Mouse (Mus musculus): ENCODE measurements around the gene Exo5.
A peak's percentile ranks its signal among the peaks of the same experiment; 100 is the strongest.

Gene Exo5

DNA sequence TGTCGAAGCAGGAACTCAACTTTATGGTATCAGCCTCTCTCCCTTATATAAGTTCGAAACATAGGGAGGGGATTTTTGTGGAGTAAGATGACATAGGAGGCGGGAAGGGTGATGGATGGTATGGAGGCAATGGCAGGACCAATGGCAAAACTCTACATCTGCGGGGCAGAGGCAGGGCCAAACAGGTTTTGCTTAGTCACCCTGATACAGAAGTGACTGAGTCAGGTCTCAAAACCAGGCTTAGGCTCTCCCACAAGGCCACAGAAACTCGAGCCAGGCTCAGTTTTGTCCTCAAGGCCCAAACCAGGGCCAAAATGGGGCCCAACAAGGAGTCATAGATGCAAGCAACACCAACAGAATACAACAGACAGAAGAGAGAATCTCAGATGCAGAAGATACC, 19.2 kb downstream of the Exo5 start:
- DNase-seq (ENCODE audit: low spot score): no peak

DNA sequence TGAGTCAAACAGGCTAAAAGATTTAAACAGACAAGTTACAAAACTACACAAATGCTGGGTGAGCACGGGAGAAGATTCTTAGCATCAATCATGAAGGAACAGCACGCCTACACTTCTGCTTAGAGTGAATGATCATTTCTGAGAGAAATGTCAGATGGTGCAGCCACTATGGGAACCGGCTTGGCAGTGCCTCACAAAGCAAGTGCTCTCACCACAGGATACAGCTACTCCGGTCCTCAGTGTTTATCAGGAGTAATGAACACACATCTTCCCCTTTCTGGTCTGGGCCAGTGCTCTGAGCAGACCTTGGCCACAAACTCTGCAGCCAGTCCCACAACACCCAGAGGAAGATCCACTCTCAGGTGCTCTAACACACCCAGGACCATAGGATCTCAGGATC, 20.3 kb downstream of the Exo5 start:
- no peak for DNase-seq (ENCODE audit: low spot score)

DNA sequence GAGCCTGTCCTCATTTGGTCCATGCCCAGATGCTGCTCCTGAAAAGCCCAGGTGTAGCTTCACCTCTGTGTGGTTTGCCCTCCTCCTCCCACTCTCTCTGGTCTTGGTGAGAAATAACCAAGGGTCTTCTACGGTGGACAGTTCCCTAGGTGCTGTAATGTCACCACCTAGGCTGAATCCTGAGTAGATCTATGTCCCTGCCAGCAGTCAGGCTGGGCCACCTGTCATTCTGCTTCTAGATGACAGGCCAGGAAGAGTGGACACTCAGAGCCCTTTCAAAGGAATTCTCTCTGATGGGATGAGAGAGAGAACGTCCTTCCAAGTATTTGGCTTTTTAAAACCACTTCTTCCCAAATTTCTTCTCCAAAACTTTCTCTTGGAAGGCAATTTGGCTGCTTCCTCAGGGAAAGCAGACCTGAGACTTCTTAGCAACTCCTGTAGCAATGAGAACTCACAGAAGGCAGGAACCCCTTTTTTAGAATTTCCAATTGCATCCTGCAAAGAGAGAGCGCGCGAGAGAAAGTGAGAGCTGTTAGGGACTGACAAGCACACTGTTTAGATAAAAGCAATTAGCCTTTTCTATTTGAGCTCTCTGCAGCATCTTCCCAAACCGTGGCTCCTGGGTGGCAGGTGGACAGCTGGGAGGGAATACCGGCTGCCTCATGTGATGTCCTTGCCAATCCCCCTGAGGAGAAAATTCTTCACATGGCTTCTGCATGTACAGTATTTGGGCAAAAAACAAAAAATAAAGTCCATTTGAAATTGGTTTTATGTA, 28.8 kb downstream of the Exo5 start:
- DNase-seq (ENCODE audit: low spot score): no peak

DNA sequence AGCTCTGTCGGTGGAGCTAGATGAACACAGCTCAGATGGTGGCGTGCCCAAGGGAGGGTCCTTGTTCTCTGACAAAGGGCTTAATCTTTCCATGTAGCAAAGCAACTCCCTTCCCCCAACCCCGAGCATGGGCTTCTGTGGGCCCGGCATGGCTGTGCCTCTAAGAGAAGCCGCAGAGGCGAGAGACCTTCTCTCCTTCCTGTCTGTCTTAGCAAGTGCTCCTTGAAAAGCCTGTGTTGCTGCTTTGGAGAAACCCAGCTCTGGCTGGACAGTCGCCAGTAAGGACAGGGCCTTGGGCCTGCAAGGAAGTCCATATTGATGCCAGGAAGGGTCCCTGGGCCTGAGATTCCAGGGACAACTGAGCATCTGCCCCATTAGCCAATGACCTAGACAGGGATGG, 29.6 kb downstream of the Exo5 start:
- DNase-seq (ENCODE audit: low spot score): peak; percentile 29

DNA sequence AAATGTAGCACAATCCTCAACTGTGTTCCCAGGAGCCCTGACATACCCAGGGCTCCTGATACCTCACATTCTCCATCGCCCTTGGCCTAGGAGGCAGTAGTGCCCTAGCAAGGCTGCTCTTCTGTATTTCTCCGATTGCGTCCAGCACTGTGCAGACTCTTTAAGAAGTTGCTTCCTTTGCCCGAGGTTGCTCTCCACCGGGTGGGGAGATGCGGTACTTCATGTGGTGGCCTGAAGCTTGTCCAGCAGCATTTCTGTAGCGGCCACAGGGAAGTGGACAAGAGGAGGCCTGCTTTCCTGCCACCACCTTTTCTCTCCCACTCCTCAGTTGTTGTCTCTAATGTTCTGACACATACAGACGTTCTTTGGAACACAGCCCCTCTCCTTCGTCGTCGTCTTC, 30.2 kb downstream of the Exo5 start:
- DNase-seq (ENCODE audit: low spot score): no peak

DNA sequence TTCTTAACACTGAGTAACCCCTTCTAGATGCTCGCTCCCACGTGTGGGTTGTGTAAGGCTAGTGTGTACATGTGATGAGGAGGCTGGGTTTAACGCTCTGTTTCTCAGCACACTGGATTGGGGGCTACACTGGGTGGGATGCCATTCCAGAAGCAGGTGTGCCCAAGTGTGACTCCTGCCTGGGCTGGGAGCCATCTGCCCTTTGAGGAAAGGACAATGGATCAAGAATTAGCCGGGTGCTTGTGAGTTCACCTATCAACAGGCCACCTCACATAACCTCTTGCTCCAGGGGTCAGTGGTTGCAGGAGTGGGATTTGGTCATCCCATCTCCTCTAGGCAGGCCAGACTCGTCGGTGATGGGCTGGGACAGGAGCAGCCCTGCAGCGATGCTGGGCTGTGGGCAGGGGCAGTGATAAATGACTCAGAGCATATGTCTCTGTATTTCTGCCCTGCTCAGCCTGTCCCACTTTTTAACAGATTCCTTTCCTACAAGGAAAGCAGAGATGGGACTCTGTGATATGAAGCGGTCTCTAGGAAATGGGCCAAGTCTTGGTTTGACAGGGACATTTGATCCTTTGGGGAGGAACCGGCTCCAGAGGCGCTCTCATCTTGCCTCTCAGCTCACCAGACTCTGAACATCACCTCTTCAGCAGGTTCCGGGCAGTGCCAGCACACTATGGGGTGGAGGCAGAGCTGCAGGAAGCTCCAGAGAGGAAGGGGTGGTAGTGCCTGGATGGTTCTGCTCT, 31.0 kb downstream of the Exo5 start:
- no peak for DNase-seq (ENCODE audit: low spot score)

DNA sequence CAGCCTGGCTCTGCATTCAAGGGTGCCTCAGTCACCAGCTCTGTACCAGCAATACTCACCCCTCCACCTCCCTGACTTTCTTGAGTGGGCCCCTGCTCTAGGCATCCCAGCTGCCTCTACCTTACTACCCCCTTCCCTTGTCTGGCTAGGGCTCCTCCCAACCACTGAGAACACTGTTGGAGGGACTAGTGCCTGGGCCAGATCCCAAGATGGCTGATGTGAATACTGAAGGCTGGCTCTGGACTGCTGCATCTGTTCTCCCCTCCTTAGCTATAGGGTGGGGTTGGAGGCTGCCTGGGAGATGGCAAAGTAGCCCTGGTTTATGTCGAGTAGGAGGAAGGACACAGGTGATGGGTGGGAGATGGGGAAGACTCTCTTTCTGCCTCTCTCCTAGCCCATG, 32.3 kb downstream of the Exo5 start:
- no peak for DNase-seq (ENCODE audit: low spot score)

DNA sequence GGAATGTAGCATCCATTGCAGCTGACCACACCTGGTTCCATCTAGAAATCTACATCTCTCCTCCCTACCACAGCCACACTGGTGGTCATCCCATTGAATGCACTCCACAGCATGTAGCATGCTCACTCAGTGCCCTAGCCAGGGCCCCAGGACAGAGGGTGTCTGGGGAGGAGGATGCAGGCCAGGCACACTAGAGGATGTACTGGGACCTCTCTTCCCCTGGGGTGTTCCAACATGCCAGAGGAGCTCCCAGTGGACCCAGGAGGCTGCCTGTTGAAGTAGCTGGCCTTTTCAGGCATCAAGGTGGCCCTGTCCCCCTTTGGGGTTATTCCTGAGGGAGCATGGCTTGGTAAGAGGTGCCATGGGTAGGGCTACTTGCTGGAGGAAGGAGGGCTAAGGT, 32.9 kb downstream of the Exo5 start:
- no peak for DNase-seq (ENCODE audit: low spot score)

DNA sequence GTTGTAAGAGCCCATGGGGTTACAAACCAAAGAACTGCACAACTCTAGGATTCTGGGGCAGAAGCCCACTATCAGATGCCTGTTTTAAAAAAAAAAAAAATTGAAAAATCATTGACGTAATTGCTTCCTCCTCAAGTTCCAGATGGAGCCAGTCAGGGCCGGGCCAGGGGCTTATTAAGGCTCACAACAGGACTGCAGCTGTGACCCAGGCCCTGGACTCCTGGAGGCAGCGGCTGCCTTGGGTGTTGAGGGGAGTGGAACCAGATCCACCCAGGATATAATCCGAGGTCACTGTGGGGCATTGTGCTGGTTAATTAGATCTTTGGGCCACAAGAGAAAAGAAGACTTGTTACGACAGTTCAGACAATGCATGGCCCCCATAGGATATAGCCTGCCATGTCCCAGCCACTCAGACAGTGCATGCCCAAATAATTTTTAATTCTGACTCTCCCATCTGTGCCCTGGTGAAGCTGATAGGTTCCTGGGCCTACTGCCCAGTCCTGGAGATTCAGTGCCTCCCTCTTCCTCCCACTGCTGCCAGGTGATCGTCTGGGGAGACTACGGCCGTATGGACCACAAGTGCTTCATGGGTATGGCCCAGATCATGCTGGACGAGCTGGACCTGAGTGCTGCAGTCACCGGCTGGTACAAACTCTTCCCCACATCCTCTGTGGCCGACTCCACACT, 33.9 kb downstream of the Exo5 start:
- no peak for DNase-seq (ENCODE audit: low spot score)

DNA sequence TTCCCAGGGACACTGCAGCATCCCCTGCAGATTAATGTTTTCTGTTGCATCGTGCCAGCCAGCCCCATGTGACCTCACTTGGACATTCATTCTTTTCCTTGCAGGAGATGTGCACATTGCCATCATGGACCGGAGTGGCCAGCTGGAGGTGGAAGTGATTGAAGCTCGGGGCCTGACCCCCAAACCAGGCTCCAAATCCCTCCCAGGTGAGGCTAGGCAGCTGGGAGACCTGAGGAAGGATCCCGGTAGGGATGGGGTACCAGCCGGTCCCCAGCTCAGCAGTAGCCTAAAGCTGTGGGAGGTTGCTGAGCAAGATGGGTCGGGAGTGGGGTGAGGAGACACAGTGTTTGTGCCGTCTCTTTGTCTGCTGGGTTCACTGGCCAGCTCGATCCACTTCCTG, 35.9 kb downstream of the Exo5 start:
- DNase-seq (ENCODE audit: low spot score): no peak

DNA sequence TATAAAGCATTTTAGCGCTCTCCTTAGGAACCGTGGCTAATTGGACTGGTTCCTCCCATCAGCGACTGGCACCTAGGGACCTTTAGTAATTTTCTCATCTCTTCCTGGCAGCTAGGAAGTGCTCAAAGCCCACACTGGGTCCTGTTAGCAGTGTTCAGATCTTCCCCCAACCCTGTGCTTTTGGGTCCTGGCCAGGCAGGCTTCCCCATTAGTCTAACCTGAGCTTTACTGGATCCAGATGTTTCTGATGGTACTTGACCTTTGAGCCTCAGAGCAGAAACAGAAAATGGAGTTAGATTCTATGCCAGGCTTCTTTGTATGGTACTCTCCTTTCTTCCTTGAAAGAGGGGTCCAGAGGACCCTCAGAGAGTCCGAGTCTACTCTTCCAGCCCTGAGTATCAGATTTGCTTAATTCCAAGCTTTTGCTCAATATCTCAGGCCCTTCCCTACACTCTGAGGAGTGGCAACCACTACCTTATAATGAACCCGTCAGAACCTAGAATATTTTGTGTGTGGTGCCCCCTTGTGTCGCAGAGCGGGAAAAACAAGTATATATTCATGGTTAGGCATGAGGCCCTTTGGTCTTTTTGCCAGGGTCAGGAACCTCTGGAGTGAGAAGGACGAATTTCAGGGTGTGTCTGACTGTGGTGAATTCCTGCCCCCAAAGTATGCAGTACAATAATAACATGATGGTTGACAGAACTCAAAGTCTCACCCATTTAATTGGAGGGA, 37.3 kb downstream of the Exo5 start:
- DNase-seq (ENCODE audit: low spot score): peak; percentile 29

DNA sequence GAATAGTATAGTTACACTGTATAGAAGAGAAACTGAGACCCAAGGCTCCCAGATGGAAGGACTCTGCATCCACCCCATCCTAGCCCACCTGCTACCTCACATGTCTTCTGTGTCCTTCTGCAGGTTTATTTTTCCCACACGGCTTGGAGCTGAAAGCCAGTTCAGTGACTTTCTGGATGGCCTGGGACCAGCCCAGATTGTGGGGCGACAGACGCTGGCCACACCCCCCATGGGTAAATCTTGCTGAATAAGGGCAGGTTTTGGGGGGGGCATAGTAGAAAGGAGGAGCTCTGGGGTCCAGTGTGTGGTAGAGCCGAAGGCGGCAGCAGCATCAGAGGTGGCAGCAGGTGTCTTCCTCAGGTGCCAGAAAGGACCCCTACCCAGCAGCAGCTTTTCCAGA, 38.0 kb downstream of the Exo5 start:
- DNase-seq (ENCODE audit: low spot score): no peak

DNA sequence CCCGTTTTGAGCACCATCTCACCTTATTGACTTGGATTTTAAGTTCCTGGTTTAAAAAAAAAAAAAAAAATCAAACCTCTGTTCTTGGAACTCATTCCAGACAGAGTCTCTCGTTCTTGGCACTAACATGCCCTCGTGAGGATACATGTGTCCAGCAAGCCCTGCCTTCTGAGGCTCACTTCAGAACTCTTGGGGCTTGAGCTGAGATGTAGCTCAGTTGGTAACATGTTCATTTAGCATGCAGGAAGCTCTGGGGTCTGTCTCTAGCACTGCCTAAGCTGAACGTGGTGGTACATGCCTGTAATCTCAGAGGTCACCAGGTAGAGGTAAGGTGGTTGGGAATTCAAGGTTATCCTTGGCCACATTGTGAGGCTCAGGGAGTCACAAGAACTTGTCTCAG, 38.7 kb downstream of the Exo5 start:
- DNase-seq (ENCODE audit: low spot score): no peak

DNA sequence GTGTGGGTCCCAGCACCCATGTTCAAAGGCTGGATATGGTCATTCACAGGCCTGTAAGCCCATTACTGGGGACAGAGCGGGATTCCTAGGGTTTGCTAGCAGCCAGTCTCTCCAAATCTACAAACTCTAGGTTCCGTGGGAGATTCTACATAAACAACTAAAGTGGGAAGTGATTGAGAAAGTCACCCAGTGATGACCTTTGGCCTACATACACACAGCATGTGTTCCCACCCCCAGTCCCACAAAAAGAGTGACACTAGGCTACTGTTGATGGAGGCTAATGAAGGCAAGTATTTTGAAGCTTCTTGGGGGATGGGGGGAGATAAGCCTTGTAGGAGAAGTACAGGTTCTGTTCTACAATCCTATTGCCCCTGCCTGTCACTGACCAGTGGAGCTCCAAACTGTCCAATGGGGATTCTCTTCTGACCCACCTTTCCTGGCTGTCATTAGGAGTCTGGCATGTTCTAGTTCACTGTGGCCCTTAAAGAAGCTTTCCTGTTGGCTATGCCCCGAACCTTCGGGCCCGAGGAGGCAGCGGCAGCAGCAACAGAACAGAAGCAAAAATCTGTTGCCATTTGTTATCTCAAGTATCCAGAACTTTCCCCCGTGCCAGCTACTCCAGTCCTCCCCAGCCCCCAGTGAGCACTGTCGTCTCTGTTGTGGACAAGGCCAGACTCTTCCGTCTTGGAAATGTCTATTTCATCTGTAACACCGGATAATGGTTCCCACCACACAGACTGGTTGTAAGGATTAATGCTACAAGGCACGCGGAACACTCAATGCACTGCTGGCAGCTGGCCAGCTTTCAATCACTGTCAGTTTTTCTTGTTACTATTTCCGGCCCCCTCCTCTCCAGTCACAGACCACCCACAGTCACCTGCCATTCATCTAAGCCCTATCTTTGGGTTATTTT, 39.4 kb downstream of the Exo5 start:
- no peak for DNase-seq (ENCODE audit: low spot score)

DNA sequence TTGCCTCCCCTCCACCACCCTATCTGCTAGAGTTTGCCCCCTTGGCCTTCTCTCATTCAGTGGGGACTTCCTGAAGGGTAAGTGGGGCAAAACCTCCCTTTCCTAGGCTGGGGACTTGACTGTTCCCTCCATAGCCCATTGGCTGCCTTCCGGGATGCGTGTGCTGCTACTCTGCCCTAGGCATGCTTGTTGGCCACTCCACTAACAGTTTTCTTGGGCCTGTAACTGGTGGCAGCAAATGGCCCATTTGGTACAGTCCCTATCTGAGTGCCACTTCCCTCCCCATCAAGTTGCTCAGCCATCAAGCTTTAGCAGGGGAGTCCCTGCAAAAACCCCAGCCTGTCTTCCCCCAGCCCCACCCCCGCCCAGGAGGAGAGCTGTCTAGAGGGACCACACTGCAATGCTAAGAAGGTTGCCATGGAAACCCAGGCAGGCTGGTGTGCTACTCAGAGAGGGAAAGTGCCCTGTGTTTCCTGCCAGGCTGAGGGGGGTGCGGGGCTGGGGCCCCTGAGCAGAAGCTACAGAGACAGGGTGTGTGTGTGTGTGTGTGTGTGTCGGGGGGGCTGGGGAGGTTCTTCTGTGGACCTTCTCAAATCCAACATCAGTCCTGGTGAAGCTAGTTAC, 42.7 kb downstream of the Exo5 start:
- no peak for DNase-seq (ENCODE audit: low spot score)

DNA sequence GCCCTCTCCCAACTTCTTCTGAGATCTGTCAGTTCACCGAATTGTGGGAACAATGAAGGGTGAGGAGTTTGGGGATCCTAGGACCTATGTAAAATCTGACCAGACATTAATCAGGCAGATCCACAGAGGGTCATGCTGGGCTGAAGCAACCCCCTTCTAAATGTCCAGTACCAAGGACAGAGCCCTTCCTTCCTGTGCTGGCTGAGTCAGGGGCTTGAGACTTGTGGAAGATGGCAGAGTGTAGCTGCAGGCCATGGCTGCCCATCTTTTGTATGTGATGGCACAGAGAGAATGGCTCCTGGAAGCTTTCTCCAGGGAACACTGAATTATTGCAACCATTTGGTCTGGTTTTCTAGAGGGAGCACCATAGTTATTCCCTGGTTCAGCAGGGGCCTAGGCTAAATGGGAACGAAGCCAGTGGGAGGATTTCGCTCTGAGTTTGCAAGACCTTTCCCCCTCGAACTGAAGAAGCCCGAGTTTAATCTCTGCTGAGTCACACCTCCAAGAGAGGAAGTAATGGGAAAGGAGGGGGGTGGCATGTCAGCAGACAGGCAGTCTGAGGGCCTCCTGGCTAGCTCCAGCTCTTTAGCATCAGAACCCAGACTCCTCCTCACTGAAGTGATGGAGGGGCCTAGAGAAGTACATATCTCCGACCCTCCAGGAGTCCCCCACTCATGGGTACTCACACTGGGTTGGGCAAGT, 43.9 kb downstream of the Exo5 start:
- no peak for DNase-seq (ENCODE audit: low spot score)

DNA sequence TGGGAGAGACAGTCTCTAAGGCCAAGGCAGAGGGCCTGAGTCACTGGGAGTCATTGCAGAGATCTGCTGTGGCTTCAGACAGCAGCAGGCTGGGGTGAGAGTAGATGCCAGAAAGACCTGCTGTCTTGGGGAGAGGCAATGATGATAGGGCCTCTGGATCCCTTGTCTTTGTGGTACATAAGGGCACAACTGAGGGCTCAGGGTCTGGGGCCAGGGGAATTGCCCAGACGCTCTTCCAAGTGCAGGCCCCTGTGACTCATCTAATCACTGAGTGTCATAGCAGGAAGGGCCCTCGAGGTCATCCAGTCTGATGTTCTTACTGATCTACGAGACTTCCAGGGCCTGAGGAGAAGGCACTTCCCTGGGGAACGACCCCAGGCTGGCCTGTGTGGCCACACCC, 45.4 kb downstream of the Exo5 start:
- no peak for DNase-seq (ENCODE audit: low spot score)

DNA sequence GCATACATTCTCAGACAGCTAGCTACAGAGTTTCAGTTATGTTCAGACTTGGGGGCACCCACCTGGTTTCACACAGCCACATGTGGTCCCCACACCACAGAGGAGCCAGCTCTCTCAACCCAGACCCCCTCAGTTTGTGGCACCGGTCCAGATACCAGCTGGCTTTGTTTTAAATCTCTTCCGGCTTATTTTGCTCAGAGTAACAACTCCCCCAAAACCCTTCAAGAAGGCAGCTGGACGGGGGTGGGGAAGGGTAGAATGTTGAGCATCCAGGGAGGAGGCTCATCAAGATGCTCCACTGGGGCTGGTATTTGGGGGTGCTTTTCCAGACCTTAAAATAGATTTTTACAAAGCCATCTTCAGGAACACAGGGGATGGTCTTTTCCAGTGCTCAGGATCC, 46.1 kb downstream of the Exo5 start:
- DNase-seq (ENCODE audit: low spot score): no peak

DNA sequence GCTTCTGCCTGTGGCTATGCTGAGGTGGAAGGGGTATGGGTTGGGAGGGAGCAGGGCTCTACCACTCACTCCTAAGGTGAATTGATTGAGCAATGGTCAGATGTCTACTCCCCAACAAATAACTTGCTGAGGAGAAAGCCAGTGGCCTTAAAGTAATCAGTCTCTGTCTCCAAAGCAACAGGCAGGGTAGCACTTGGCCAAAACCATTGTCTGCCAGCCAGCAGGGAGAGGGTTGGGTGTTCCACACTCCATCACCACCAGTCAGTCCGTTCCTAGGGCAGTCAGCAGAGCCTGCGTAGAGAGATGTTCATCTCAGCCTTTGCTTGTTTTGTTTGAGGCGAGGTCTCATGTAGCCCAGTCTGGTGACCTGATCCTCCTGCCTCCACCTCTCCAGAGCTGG, 48.9 kb downstream of the Exo5 start:
- DNase-seq (ENCODE audit: low spot score): no peak
